Mouse (Mus musculus): ENCODE measurements at regions not wholly inside any gene's neighbourhood (a gene's known extent, or its start where the extent isn't known, plus 50 kb on each side); places are given as distances from the start of the nearest gene placed in this dataset.

DNA sequence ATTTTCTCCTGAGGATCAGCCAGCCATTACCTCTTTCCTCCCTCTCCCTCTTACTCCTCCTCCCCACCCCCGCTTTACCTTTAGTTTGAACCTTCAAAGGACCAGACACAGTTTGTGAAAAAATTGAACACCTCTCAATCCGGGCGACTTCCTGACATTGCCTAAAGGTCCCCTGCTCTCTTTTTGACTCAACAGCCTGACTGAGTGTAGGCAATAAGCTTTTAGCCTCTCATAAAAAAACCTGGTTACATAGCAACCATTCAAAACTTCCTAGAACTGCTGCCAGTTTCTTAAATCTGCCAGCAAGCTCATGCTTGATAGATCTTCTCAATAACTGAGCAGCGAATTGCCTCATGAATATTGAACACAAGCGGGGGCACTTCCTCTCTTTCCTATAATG, 71.7 kb downstream of the Zfp945 start:
- Histone ChIP-seq H3K27ac (ENCODE audit: control insufficient read depth, insufficient read depth, low read depth, low read length, poor library complexity) (no peak overlapping the region), H3K4me1 (ENCODE audit: control insufficient read depth, insufficient read depth, low read length) (no peaks in the 10 kb centered on the region), H3K4me3 (replicated peaks; ENCODE audit: control insufficient read depth, low read depth, low read length) (no peak overlapping the region)
- 74% methylated on average over 5 of the region's 5 CpGs for WGBS
- no peak for TF ChIP-seq CTCF (IDR thresholded peaks at IDR 0.05; ENCODE audit: control insufficient read depth, insufficient read depth, low read length)
- no peak for TF ChIP-seq POLR2A (IDR thresholded peaks at IDR 0.05; ENCODE audit: borderline replicate concordance, control insufficient read depth, low read depth, low read length)

- Histone ChIP-seq H3K4me3 (replicated peaks; ENCODE audit: control insufficient read depth, low read depth, low read length) (no peak overlapping the region), H3K27ac (ENCODE audit: control insufficient read depth, insufficient read depth, low read depth, low read length, poor library complexity) (no peak overlapping the region), H3K4me1 (ENCODE audit: control insufficient read depth, insufficient read depth, low read length) (no peaks in the 10 kb centered on the region)
- WGBS: 82% methylated on average over 2 of the region's 2 CpGs
- TF ChIP-seq POLR2A (IDR thresholded peaks at IDR 0.05; ENCODE audit: borderline replicate concordance, control insufficient read depth, low read depth, low read length) (no peak), CTCF (IDR thresholded peaks at IDR 0.05; ENCODE audit: control insufficient read depth, insufficient read depth, low read length) (no peak)
Measured at GRCm38 (mm10) chr17:22784481-22784880, 82.5 kb downstream of the Zfp945 start.

DNA sequence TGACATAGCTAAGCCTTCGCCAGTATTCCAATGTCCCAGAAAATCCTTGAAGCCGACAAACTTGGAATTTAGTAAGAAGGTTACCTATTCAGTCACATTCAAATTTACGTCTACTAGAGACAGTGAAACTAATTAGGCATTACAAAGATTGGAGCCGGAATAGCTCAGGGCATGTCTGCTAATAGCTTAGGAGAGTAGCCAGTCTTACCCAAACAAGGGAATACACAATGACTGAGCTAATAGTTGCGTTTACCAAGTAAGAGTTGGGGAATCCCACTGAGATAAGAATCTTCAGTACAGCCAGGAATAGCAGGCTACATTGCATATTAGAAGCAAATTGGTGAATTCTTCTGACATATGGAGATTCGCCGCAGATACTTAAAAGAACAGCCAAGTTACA, 121.2 kb downstream of the Zfp945 start:
- 74% methylated on average over 7 of the region's 7 CpGs for WGBS
- no peak overlapping the region for H3K27ac ChIP-seq (ENCODE audit: control insufficient read depth, insufficient read depth, low read depth, low read length, poor library complexity)
- H3K4me3 ChIP-seq (replicated peaks; ENCODE audit: control insufficient read depth, low read depth, low read length): no peak overlapping the region
- H3K4me1 ChIP-seq (ENCODE audit: control insufficient read depth, insufficient read depth, low read length): no peaks in the 10 kb centered on the region
- TF ChIP-seq CTCF (IDR thresholded peaks at IDR 0.05; ENCODE audit: control insufficient read depth, insufficient read depth, low read length) (no peak), POLR2A (IDR thresholded peaks at IDR 0.05; ENCODE audit: borderline replicate concordance, control insufficient read depth, low read depth, low read length) (no peak)

DNA sequence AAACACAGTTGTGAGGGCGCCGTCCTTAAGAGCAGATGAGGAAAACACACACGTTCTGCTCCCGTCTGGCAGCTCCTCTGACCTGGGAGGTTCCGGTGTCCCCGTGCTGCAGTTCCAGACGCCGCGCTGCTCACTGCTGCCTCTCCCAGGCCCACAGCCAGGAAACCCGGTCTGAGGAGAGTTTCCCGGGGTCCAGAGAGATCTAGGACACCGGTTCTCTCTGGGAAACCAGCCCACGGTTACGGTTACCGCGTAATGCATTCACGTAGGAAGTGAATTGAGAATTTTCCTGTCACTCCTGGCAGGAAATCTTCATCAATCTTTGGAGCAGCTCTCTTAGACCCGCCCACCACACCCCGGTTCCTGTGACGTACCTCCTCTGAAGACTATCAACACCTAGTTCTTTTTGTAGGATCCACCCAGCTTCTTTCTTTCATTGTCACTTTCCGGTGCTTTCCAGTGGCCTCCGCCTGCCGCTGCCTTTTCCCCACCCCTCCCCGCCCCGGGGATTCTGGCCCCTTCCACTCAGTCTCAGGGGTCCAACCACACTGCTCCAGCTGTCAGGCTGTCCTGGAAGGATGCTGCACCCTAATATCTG, 127.3 kb downstream of the Zfp945 start:
- peak overlapping the region; percentile 80 for H3K4me3 ChIP-seq (replicated peaks; ENCODE audit: control insufficient read depth, low read depth, low read length)
- H3K27ac ChIP-seq (ENCODE audit: control insufficient read depth, insufficient read depth, low read depth, low read length, poor library complexity): no peak overlapping the region
- WGBS: under 1% methylated on average over 25 of the region's 25 CpGs
- TF ChIP-seq POLR2A (IDR thresholded peaks at IDR 0.05; ENCODE audit: borderline replicate concordance, control insufficient read depth, low read depth, low read length) (no peak; the same call in 1 of the 2 replicates), CTCF (IDR thresholded peaks at IDR 0.05; ENCODE audit: control insufficient read depth, insufficient read depth, low read length) (no peak)
- H3K4me1 ChIP-seq (ENCODE audit: control insufficient read depth, insufficient read depth, low read length): no peaks in the 10 kb centered on the region

GRCm38 (mm10) chr17:22739173-22739572, 127.8 kb downstream of the Zfp945 start:
- H3K27ac ChIP-seq (ENCODE audit: control insufficient read depth, insufficient read depth, low read depth, low read length, poor library complexity): no peak overlapping the region

GRCm38 (mm10) chr17:22736360-22736759, 130.6 kb downstream of the Zfp945 start:
- Histone ChIP-seq H3K4me3 (replicated peaks; ENCODE audit: control insufficient read depth, low read depth, low read length) (no peak overlapping the region), H3K4me1 (ENCODE audit: control insufficient read depth, insufficient read depth, low read length) (no peaks in the 10 kb centered on the region), H3K27ac (ENCODE audit: control insufficient read depth, insufficient read depth, low read depth, low read length, poor library complexity) (no peak overlapping the region)
- no peak for TF ChIP-seq CTCF (IDR thresholded peaks at IDR 0.05; ENCODE audit: control insufficient read depth, insufficient read depth, low read length)
- 82% methylated on average over 4 of the region's 4 CpGs for WGBS

More at GRCm38 (mm10) chr17:22739173-22739572, 127.8 kb downstream of the Zfp945 start:
- peak overlapping the region; percentile 80 for H3K4me3 ChIP-seq (replicated peaks; ENCODE audit: control insufficient read depth, low read depth, low read length)
- WGBS: 2% methylated on average over 12 of the region's 12 CpGs
- no peaks in the 10 kb centered on the region for H3K4me1 ChIP-seq (ENCODE audit: control insufficient read depth, insufficient read depth, low read length)
- TF ChIP-seq CTCF (IDR thresholded peaks at IDR 0.05; ENCODE audit: control insufficient read depth, insufficient read depth, low read length) (no peak), POLR2A (IDR thresholded peaks at IDR 0.05; ENCODE audit: borderline replicate concordance, control insufficient read depth, low read depth, low read length) (no peak)
